Mouse (Mus musculus) brain, embryonic 14.5 days (tissue): ENCODE data around the gene Atp11c. TPM values are rescaled to one million over a fixed set of nuclear protein-coding genes. Genes with fewer than 3 reads are reported as not detected.

Experiments
- DNase-seq: peaks from one replicate; pipeline ENCODE4 v3.0.0-alpha.2; 2011; ENCODE audit warnings: low read depth
- CTCF ChIP-seq: fragments of 200-500 bp; IDR thresholded peaks from 2 replicates; pipeline ENCODE4 v1.5.1; 2012; ENCODE audit warnings: inconsistent platforms, mild to moderate bottlenecking, moderate library complexity, borderline replicate concordance; ENCODE audit not compliant: insufficient read depth, insufficient read length; ENCODE audit errors: extremely low read depth
- POLR2A ChIP-seq: fragments of 200-500 bp; IDR thresholded peaks from 2 replicates; pipeline ENCODE4 v1.6.1; 2012; ENCODE audit warnings: mild to moderate bottlenecking, inconsistent platforms, borderline replicate concordance; ENCODE audit not compliant: poor library complexity, insufficient read depth, insufficient read length, severe bottlenecking; ENCODE audit errors: extremely low read depth
- polyA plus RNA-seq: library from polyadenylated mRNA; depleted of rRNA; stranded (reverse); fragments of >200 nt; gene quantifications from 2 replicates; pipeline ENCODE4 v1.2.3, GENCODE M21; 2012; rRNA removed

Gene Atp11c
- polyA plus RNA-seq, 1 experiment, result 20.0 TPM

GRCm38 (mm10) chrX:60178025-60178743 is 414.3 kb downstream of the Atp11c start:
- peak; percentile 22 for DNase-seq
- TF ChIP-seq POLR2A (no peak), CTCF (no peak)

Other genes with a start within 250 kb of the Atp11c start
- gene Gm7073, start 53.4 kb downstream of the Atp11c start, polyA plus RNA-seq, result not detected in 2 replicates